Mouse (Mus musculus) layer of hippocampus, postnatal 10 days (tissue): ENCODE data around the gene Pip5k1b. TPM values are rescaled to one million over a fixed set of nuclear protein-coding genes. Genes with fewer than 3 reads are reported as not detected.

ENCODE experiments used
- DNase-seq, 2 experiments: peaks; one replicate each; pipeline ENCODE4 v3.0.0; 2021; ENCODE audit warnings: low spot score in 2 of 2
- total RNA-seq, 2 experiments: library from RNA; stranded (reverse); gene quantifications; 2 replicates each; pipeline ENCODE4 v1.2.3; 2021

Gene Pip5k1b
- total RNA-seq, 2 experiments from 2014 or later, result 21.6 to 21.7 TPM

GRCm38 (mm10) chr19:24518384-24518783, 37.3 kb downstream of the Pip5k1b start:
- no peak for DNase-seq

- no peak for DNase-seq
These were observed 38.6 kb downstream of the Pip5k1b start for GRCm38 (mm10) chr19:24517057-24517456.

- DNase-seq, result no peak
These were observed 39.7 kb downstream of the Pip5k1b start for GRCm38 (mm10) chr19:24515941-24516340.

GRCm38 (mm10) chr19:24514661-24515642, 40.7 kb downstream of the Pip5k1b start:
- no peak for DNase-seq

- no peak for DNase-seq
These were observed 42.4 kb downstream of the Pip5k1b start for GRCm38 (mm10) chr19:24513105-24513843.

- DNase-seq, result no peak
These were observed 43.7 kb downstream of the Pip5k1b start for GRCm38 (mm10) chr19:24511939-24512338.

- DNase-seq, result no peak
These were observed 46.3 kb downstream of the Pip5k1b start for GRCm38 (mm10) chr19:24509391-24509790.

- DNase-seq, result no peak
These were observed 47.4 kb downstream of the Pip5k1b start for GRCm38 (mm10) chr19:24508087-24508767.

GRCm38 (mm10) chr19:24502736-24503421, 52.8 kb downstream of the Pip5k1b start:
- DNase-seq, result no peak

GRCm38 (mm10) chr19:24501525-24501924, 54.1 kb downstream of the Pip5k1b start:
- no peak for DNase-seq

GRCm38 (mm10) chr19:24500431-24500830, 55.2 kb downstream of the Pip5k1b start:
- no peak for DNase-seq

GRCm38 (mm10) chr19:24499291-24499690, 56.4 kb downstream of the Pip5k1b start:
- no peak for DNase-seq

- no peak for DNase-seq
These were observed 61.8 kb downstream of the Pip5k1b start for GRCm38 (mm10) chr19:24493887-24494286.

GRCm38 (mm10) chr19:24491824-24492223, 63.8 kb downstream of the Pip5k1b start:
- no peak for DNase-seq

GRCm38 (mm10) chr19:24490275-24490674, 65.4 kb downstream of the Pip5k1b start:
- DNase-seq, result no peak

- no peak for DNase-seq
These were observed 69.0 kb downstream of the Pip5k1b start for GRCm38 (mm10) chr19:24486433-24487296.

- DNase-seq, result no peak
These were observed 71.0 kb downstream of the Pip5k1b start for GRCm38 (mm10) chr19:24484612-24485194.

GRCm38 (mm10) chr19:24480916-24481315, 74.8 kb downstream of the Pip5k1b start:
- DNase-seq, result no peak
